Mouse (Mus musculus) cerebellum, postnatal 36 days (tissue): ENCODE data around the gene Xpc.
"Not testable (repeated sequence)": the region's sequence is repeated elsewhere in the genome, so short reads cannot be mapped to it uniquely, and the experiment has no call there.

Experiments
- DNase-seq, 2 experiments: peaks; one replicate each; pipeline ENCODE4 v3.0.0; 2021 to 2022; ENCODE audit warnings: mixed read lengths in 2 of 2

The Xpc gene

DNA sequence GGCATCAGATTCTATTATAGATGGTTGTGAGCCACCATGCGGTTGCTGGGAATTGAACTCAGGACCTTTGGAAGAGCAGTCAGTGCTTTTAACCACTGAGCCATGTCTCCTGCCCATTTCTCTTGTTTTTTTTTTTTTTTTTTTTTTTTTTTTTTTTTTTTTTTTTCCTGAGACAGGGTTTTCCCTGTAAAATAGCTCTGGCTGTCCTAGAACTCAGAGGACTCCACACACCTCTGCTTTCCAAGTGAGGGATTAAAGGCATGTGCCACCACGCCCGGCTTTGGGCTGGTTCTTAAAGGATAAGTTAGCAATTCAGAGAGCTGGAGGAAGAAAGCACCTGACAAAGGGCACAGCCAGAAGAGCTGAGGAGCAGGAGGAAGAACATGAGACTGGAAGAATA, 44.3 kb downstream of the Xpc start:
- DNase-seq = not testable (repeated sequence)

DNA sequence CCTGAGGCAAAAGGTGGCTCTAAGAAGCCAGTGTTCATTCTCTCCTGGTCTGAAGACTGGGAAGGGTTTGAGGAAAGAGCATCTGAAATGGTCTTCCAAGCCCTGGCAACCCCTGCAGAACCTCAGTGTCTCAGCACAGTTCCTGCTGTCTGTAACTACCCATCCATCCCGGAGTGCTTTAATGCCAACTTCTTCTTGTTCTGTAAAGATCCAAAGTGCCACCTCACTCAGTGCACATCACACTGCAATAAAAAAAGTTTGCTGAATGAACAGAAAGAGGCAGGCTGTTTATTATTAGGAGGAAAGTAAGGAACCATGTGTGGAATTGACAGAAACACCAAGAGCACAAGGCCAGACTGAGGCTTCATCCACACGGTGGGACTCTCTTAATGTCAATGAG, 45.0 kb downstream of the Xpc start:
- DNase-seq = no peak

DNA sequence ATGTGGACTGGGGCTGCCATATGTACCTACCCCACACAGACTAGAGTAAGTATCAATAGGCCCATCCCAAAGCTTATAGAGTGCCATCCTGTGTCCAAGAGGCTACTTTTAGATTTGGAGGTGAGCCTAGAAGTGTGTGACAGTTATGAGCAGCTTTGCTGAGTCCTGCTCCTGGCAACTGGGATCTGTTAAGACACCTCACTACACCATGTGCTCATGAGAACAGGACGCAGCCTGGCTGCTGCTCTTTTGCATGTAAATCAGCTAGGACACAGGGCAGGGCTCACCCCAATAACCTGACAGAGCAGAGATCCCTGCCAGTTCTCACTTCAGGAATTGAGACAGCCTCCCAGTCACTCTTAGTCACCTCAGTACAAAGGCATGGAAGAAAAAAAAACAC, 48.6 kb downstream of the Xpc start:
- no peak for DNase-seq

DNA sequence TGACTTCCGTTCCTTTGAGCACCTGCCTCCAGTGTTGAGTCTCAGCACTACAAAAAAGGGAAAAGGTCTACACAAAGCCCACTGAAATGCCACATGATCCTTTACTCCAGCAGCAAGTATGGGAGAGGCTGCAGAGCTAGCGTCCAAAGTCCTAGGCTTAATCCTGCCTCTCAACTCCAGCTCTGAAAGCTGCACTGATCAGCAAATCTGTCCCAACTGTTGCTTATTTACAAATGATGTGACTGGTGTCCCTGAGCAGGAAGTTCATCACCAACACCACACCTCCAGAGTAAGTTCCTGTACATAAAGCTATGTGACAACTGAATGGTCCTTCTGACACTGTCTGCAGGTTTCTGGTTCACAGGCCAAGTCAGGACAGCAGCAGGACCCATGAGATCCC, 49.9 kb downstream of the Xpc start:
- DNase-seq = no peak

DNA sequence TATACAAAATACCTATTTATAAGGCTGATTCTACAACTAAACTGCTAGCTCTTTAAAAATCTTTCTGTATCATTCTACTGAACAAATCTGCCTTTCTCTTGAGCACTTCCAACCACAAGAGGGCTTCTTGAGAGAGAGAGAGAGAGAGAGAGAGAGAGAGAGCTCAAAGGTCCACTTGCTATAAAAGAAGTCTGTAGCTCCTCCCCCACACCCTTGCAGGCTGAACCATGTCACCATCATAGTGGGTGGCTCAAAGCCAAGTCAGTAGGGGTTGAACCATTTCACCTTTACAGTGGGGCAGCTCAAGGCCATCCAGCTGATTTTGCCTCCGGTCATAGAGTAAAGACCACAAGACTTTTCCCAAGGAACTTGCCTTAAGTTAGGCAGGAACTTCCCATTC, 56.2 kb downstream of the Xpc start:
- DNase-seq = no peak

DNA sequence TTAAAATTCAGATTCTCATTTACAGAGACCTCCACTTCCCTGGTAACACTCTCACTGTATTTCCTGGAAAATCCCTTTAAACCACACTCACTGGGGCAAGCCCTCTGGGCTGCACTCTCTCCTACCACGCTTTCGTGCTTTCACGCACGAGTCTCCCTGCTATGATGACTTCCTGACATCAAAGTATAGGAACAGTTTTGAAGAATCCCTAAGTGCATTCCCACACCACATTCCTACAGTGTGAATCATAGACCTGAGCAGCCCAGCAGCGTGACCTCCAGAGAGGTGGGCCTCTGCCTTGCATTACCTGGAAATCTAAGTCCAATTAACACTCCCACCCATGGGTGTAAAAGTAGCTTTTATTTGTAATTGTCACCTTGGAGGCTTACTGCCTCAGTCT, 61.1 kb downstream of the Xpc start:
- no peak for DNase-seq

DNA sequence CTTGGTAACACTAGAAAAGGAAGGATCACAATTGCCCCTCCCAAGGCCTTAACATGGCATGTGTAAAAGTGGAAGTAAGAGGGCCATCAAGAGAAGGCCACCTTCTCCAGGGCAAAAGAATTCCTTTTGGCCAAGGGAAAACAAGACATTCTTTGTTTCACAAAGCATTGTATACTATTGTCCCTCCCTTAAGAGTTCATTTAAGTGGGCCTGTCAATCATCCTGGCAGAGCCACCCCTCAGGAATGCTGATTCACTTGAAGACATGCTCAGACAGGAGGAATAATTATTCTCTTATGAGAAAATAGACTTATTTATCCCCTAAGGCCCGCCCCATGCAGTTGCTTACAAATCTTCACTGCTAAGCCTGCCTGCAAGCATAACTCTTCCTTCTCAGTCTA, 63.6 kb downstream of the Xpc start:
- DNase-seq = no peak

DNA sequence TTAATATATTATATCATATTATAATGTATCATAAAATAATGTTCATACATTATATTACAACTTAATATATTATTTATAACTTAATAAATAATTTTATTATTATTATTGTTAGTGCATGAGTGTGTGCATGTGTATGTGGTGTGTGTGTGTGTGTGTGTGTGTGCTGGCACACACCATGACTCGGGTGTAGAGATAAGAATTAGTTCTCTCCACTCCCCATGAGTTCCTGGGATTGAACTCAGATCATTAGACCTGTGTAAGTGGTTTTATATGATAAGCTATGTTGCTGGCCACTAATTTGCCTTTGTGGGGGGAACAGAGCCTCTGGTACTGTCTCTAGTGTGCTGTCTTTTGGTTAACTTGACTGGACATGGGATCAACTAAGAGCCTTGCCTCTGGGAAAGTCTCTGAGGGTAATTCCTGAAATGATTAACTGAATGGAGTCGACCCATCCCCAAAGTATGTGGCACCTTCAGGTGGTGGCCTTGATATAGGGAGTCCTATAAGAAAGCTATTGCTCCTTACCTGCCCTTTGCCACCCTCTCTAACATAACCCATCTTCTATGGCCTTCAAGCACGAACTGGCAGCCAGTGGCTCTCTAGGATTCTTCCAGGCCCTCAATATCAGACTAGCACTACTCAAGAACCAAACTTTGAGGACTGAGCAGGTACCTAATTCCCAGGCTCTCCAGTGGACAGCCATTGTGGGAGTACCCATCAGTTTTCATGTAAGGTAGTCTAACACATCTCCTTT, 66.0 kb downstream of the Xpc start:
- DNase-seq = no peak

DNA sequence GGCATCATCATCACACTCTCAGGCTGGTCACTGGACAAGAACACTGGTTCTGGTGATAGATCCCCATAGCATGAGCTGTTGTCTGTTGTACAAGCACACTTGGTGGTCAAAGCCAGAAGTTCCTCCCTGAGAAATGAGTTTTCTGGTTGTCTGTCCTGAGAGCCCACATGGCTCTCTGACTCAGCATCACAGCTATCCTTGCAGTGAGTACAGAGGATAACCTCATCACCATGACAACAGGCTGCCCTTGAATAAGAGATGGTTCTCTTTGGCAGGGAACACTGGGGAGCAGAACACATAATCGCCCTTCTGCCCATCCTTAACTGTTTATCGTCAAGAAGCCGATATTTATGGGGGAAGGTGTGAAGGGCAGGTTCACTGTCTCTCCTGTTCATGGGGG, 70.4 kb downstream of the Xpc start:
- no peak for DNase-seq

DNA sequence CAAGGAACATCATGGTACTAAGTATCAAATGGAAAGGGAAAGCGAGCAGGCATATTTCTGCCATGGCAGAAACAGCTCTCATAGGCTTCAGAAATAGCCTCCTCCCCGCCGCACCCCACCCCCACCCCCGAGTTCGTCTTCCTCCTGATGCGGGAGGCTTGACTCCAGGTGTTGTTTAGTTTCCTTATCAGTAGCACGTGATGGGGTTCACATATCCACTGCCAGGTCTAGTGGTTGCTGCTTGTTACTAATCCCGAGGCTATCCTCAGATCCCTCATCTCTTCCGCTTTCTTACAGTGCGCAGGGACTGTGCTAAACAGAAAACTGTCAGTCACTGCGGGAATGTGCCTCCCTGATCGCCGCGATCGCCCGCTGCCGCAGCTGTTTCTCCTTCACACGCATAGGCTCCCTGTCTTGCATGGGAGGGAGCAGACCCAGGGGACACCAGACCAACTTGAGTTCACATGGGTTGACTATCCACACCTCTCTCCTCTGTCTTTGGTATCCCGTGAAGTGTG, 74.5 kb downstream of the Xpc start:
- peak in 1 of 2 experiments; percentile 9 for DNase-seq

DNA sequence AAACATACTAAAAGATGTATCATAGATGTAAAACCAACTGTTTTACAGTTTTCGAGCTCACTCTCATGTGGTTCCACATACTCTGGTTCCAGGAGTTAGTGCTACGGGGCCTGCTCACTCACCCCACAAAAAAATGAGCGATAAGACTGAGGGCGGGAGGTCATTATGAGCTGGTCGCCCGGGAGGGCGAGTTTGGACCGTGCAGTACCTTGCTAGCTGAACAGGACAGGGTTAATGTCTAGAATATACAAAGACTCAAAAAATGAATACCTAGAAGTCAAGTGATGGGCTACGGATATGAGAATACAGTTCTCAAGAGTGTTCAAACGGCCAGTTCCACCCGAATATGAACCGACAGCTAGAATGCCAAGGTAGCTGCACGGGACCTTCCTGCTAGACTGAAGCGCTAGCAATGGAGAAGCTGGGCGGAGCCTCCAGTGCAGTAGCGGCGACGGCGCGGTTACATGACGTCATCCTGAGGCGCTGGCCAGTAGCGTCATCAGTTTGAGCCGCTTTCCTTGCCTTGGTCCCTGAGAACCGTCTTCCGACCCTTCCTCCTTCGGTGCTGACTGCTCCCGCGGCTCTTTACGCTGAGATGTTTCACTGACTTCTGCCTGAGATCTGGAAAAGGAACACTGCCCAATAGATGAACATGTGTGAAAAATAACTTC, 75.1 kb downstream of the Xpc start:
- DNase-seq = peak; percentile 98 to 99
